Mouse (Mus musculus) cerebellum, adult 2 months (tissue): ENCODE results near the gene Slc12a8. TPM values are rescaled to one million over a fixed set of nuclear protein-coding genes. Genes with fewer than 3 reads are reported as not detected.

Experiments used
- DNase-seq, 2 experiments: peaks; one replicate each; pipeline ENCODE4 v3.0.0; 2021
- H3K27ac ChIP-seq: fragments of 200-500 bp; 2 replicates; pipeline ENCODE4 v1.5.1; 2012; ENCODE audit warnings: low read length, control low read depth, inconsistent platforms; ENCODE audit not compliant: insufficient read depth
- H3K27me3 ChIP-seq: fragments of 200-500 bp; 2 replicates; pipeline ENCODE4 v1.6.1; 2012; ENCODE audit warnings: inconsistent platforms, mild to moderate bottlenecking, low read length, moderate library complexity; ENCODE audit not compliant: control insufficient read depth, insufficient read depth
- H3K4me1 ChIP-seq: fragments of 200-500 bp; 2 replicates; pipeline ENCODE4 v1.6.1; 2011; ENCODE audit warnings: low read length; ENCODE audit not compliant: control insufficient read depth, insufficient read depth
- H3K4me3 ChIP-seq: fragments of 200-500 bp; replicated peaks from 2 replicates; pipeline ENCODE3; 2011; ENCODE audit warnings: mild to moderate bottlenecking, low read depth, low read length, control low read depth; ENCODE audit not compliant: insufficient read depth
- CTCF ChIP-seq: fragments of 200-500 bp; IDR thresholded peaks from 2 replicates; pipeline ENCODE4 v1.5.1; 2011; ENCODE audit warnings: low read depth, mild to moderate bottlenecking, control low read depth, low read length, moderate library complexity, borderline replicate concordance; ENCODE audit not compliant: insufficient read depth
- POLR2A ChIP-seq: fragments of 200-500 bp; IDR thresholded peaks from 2 replicates; pipeline ENCODE4 v1.6.1; 2011; ENCODE audit warnings: low read length, control low read depth, borderline replicate concordance; ENCODE audit not compliant: insufficient read depth
- WGBS: fragments of 180-500 bp; shearing (Covaris S2); methylation state at CpG from one replicate; pipeline ENCODE4 v1.1.7; 2018; 5-methylcytosine and 5-hydroxymethylcytosine counted together
- polyA plus RNA-seq: library from polyadenylated mRNA; depleted of rRNA; stranded (reverse); fragments of >200 nt; gene quantifications from 2 replicates; pipeline ENCODE4 v1.2.3, GENCODE M21; 2012

Slc12a8 gene
- polyA plus RNA-seq, 1 experiment, result 4.9 TPM

- H3K4me1 ChIP-seq, result no peaks in the 10 kb centered on the region
- no peak for DNase-seq
Measured at GRCm38 (mm10) chr16:33590438-33590837, 73.3 kb downstream of the Slc12a8 start.

GRCm38 (mm10) chr16:33591390-33592067 lies 74.4 kb downstream of the Slc12a8 start:
- no peak for DNase-seq

More at GRCm38 (mm10) chr16:33590438-33590837, 73.3 kb downstream of the Slc12a8 start:
- no peak overlapping the region for H3K27ac ChIP-seq
- H3K27me3 ChIP-seq, result no peaks in the 10 kb centered on the region
- 84% methylated on average over 3 of the region's 3 CpGs for WGBS
- H3K4me3 ChIP-seq, result no peak overlapping the region
- TF ChIP-seq POLR2A (no peak), CTCF (no peak)

GRCm38 (mm10) chr16:33592286-33592685 lies 75.2 kb downstream of the Slc12a8 start:
- 83% methylated on average over 5 of the region's 5 CpGs for WGBS
- TF ChIP-seq CTCF (no peak), POLR2A (no peak)
- no peaks in the 10 kb centered on the region for H3K4me1 ChIP-seq
- H3K4me3 ChIP-seq, result no peak overlapping the region
- no peaks in the 10 kb centered on the region for H3K27me3 ChIP-seq
- H3K27ac ChIP-seq, result no peak overlapping the region
- DNase-seq, result no peak

More at GRCm38 (mm10) chr16:33591390-33592067, 74.4 kb downstream of the Slc12a8 start:
- TF ChIP-seq CTCF (no peak), POLR2A (no peak)
- Histone ChIP-seq H3K4me3 (no peak overlapping the region), H3K27ac (no peak overlapping the region), H3K4me1 (no peaks in the 10 kb centered on the region), H3K27me3 (no peaks in the 10 kb centered on the region)
- WGBS, result 89% methylated on average over 10 of the region's 10 CpGs

GRCm38 (mm10) chr16:33593467-33593866 lies 76.3 kb downstream of the Slc12a8 start:
- no peaks in the 10 kb centered on the region for H3K4me1 ChIP-seq
- TF ChIP-seq POLR2A, result no peak
- no peak for TF ChIP-seq CTCF
- WGBS, result 85% methylated on average over 7 of the region's 7 CpGs
- DNase-seq, result no peak
- H3K4me3 ChIP-seq, result no peak overlapping the region
- H3K27me3 ChIP-seq, result no peaks in the 10 kb centered on the region
- no peak overlapping the region for H3K27ac ChIP-seq

- Histone ChIP-seq H3K27ac (no peak overlapping the region), H3K4me1 (no peaks in the 10 kb centered on the region), H3K27me3 (no peaks in the 10 kb centered on the region), H3K4me3 (no peak overlapping the region)
- TF ChIP-seq POLR2A (no peak), CTCF (no peak)
- 83% methylated on average over 7 of the region's 7 CpGs for WGBS
- no peak for DNase-seq
Measured at GRCm38 (mm10) chr16:33594037-33594771, 77.1 kb downstream of the Slc12a8 start.

GRCm38 (mm10) chr16:33595235-33595769 lies 78.2 kb downstream of the Slc12a8 start:
- H3K4me3 ChIP-seq, result no peak overlapping the region
- no peak for TF ChIP-seq CTCF
- no peak for TF ChIP-seq POLR2A
- DNase-seq, result no peak
- no peak overlapping the region for H3K27ac ChIP-seq
- H3K27me3 ChIP-seq, result no peaks in the 10 kb centered on the region
- 96% methylated on average over 6 of the region's 6 CpGs for whole genome bisulfite sequencing
- H3K4me1 ChIP-seq, result no peaks in the 10 kb centered on the region

GRCm38 (mm10) chr16:33596213-33596612 lies 79.1 kb downstream of the Slc12a8 start:
- H3K4me3 ChIP-seq, result no peak overlapping the region
- no peak for TF ChIP-seq POLR2A
- no peak for TF ChIP-seq CTCF
- WGBS, result 68% methylated on average over 4 of the region's 4 CpGs
- H3K27me3 ChIP-seq, result no peaks in the 10 kb centered on the region
- DNase-seq, result no peak
- no peaks in the 10 kb centered on the region for H3K4me1 ChIP-seq
- H3K27ac ChIP-seq, result no peak overlapping the region
